Mouse (Mus musculus) heart, postnatal 10 days (tissue): Measurements from ENCODE around the gene Bpnt1. TPM values are rescaled to one million over a fixed set of nuclear protein-coding genes. Genes with fewer than 3 reads are reported as not detected.

ENCODE experiments used
- DNase-seq, 2 experiments: peaks; one replicate each; pipeline ENCODE4 v3.0.0; 2021
- intact Hi-C: fragments of 180-260 bp; cut with DNase I; formaldehyde crosslinking; loops from one replicate; pipeline ENCODE4 v1.15.1; 2025
- total RNA-seq, 2 experiments: library from RNA; stranded (reverse); gene quantifications; 2 replicates each; pipeline ENCODE4 v1.2.3; 2021

Bpnt1 gene
- total RNA-seq, 2 experiments from 2014 or later = 30.6 to 32.6 TPM

DNA sequence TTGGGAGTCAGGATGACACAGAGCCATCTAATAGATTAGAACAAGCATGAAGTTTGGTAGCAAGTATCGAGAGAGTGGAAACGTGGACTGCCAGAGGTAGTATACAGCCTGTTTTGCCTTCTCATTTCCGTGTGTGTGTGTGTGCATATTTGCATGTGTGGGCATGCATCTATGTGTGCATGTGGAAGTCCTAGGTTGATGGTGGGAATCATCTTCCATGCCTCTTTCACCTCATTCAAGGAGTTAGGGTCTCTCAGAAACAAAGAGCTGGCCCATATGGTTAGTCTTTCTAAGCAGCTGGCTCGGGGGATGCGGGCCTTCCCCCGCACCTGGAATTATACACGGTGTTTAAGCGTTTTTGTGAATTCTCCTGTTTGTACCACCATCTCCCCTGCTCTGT is 2.1 kb upstream of the Bpnt1 start:
- no peak for DNase-seq
- intact Hi-C loops = no loop called here

DNA sequence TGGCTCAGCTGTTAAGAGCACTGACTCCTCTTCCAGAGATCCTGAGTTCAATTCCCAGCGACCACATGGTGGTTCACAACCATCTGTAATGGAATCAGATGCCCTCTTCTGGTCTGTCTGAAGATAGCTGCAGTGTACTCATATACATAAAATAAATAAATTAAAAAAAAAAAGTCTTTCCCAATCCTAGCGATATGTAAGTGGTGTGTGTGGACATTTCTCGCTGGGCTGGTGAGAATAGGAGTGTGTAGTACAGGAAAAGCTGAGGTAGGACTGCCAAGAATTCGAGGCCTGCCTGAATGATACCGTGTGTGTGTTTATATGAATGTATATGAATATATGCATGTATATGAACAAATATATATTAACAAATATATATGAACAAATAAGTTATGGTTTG is 585 bp upstream of the Bpnt1 start:
- DNase-seq = no peak
- intact Hi-C loops = no loop called here

DNA sequence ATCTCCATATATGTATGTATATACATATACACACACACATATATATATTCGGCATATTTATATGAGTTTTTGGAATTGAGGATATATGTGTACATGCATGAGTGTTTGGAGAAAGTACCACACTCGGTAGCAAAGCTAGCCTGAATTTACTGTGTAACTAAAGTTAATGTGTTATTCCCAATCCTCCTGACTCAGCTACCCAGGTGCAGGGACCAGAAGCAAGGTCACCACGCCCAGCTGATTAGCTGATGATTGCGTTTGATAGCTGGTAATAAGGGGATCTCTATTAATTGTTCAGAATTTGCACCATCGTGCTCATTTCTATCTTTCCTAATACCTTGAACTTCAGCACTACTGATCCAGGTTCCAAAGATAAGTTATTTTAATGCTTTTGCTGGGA is 1.7 kb downstream of the Bpnt1 start:
- intact Hi-C loops = loop anchor here (2.0 kb wide), 1 partner anchor 29 kb away; the partner anchor contains the start of gene Eprs
- no peak for DNase-seq

DNA sequence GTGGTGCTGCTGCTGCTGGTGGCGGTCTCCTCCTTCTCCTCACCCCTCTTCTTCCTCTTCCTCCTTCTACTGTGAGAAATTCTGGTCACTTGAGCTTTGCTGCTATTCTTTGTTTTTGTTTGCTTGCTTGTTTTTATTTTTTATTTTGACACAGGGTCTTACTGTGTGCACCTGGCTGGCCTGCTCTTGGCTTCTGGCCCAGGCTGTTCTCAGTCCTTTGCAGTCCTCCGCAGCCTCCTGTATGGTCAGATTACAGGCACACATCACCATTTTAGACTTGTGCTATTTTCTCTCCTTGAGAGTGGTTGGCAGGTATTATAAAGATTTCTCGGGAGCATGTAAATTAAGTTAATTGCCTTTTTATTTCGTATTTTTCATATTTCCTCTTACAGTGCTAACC is 2.2 kb downstream of the Bpnt1 start:
- intact Hi-C loops = no loop called here
- DNase-seq = no peak

DNA sequence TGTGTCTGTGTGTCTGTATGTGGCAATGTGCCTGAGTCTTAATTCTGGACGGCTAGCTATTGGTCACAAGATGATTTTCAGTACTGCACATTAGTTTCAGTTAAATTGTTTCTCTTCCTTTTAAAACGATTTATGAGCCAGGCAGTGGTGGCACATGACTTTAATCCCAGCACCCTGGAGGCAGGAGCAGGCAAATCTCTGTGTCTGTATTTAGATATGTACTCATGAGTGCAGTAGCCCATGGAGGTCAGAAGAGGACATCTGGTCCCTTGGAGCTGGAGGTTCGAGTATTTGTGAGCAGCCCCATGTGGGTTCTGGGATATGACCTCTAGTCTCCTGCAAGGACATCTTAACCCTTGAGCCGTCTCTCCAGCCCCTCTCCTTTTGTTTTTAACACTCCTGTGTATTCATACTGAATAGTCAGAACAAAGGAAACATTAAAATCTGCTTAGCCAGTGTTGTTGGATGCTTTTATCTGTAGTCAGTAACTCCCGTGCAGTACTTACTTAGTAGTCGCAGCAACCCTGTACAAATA is 3.3 kb downstream of the Bpnt1 start:
- intact Hi-C loops = no loop called here
- DNase-seq = no peak

DNA sequence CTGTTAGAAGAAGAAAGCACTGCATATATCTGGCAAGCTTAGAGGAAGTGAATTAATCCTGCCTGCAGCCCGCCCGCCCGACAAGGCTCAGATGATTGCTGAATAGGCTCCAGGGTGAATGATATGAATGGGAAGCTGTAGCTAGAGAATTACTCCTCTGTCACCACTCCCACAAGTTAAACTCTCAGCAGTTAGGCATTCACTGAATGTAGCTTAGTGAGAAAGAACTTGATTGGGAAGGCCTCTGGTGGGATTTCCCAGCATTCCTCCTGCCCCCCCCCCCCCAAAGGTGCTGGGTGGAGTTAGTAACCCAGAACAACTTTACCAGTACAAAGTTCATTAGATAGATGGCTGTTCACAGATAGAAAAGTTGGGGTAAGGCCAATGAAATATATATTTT is 4.6 kb downstream of the Bpnt1 start:
- intact Hi-C loops = no loop called here
- DNase-seq = no peak

DNA sequence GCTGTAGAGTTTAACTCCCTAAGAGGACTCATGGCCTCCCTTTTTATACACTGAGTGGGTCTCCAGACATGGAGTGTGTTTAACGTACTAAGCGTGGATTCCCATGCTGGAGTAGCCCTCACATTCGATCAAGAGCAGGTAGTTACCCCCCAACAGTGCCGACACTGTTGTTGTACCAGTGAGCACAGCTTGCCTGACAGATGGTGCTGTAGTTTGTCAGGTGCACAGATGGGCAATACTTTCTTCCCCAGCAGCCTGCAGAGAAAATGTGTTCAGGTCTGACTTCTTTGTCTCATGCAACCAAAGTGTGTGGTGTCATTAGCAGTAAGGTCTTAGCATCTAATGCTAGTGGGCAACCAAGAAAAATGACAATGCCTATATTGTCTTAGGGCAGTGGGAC is 10.5 kb downstream of the Bpnt1 start:
- no peak for DNase-seq
- intact Hi-C loops = no loop called here

DNA sequence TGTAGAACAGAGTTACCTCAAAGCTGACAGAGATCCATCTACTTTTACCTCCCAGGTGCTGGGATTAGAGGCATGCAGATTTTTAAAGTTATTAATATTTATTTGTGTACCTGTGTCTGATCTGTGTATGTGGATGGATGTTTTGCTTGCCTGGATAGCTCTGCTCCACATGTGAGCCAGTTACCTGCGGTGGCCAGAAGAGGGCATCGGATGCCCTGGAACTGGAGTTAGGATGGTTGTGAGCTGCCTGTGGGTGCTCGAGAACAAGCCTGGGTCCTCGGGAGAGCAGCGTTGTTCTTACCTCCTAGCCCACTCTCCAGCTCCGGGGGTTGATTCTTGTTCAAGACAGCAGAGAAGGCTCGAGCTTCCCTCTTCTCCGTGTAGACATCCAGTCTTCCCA is 11.5 kb downstream of the Bpnt1 start:
- no peak for DNase-seq
- intact Hi-C loops = no loop called here

DNA sequence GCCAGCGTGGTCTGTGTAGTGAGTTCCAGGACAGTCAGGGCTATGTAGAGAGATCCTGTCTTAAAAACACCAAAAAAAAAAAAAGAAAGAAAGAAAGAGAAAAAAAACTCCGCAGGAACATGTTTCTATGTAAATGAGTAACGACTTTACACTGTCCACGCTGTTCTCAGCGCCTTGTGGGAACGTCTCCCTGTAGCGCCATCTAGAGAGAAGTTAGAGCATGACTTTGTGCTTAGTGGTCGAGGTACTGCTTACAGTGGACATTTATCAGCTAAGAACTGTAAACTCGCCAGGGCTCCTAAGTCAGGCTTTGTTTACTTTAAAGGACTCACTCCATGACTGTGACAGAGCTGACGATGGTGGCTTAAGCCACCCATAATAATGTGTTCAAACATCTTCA is 14.2 kb downstream of the Bpnt1 start:
- no peak for DNase-seq

DNA sequence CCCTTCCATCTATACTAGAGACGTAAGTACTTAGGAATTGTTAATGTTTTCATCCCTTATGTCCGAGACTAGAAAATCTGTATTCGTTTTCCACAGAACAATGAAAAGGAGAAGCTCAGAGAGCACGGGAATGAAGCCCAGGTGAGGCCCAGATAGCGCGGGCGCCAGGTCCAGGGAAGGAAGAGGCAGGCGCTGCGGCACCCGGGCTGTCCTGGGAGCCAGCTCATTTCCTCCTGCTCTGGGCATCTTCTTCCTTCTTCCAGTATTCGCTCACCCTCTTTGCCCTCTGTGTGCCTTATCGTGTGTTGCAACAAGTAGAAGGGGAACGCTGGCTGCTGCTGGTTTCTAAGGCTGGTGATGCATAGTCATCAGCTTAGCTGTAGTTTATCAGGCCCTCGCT is 17.8 kb downstream of the Bpnt1 start:
- no peak for DNase-seq
- intact Hi-C loops = no loop called here

More for the DNA sequence above, 14.2 kb downstream of the Bpnt1 start:
- intact Hi-C loops = no loop called here

DNA sequence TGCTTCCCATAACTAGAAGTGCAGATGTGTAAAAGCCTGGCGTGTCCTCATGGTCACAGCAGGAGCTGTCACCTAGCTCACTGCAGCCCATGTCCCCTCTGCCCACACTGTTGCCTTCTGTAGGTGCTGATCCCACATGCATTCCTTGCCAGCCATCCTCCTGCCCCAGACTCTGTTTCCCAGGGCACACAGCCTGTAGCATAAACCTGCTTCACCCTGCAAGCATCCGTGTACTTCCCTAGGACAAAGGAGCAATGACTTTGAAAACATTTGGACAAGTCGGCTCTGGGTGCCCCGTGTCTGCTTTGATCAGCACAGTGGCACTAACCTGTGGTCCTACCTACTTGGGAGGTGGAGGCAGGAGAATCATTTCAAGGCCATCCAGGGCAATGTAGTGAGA is 18.7 kb downstream of the Bpnt1 start:
- DNase-seq = no peak
- intact Hi-C loops = no loop called here

DNA sequence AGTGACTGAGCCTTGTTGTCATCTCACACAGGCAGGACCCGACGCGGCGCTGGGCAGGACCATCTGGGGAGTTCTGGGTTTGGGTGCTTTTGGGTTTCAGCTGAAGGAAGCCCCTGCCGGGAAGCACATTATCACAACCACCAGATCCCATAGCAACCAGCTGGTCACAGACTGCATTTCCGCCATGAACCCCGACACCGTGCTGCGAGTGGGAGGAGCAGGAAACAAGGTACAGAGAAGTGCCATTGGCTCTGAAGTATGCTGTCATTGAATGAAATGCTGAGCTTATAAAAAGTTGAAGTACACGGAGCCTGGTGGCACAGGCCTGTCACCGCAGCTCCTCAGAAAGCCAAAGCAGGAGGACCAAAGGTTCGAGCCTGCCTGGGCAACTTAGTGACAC is 20.2 kb downstream of the Bpnt1 start:
- intact Hi-C loops = no loop called here
- DNase-seq = no peak

DNA sequence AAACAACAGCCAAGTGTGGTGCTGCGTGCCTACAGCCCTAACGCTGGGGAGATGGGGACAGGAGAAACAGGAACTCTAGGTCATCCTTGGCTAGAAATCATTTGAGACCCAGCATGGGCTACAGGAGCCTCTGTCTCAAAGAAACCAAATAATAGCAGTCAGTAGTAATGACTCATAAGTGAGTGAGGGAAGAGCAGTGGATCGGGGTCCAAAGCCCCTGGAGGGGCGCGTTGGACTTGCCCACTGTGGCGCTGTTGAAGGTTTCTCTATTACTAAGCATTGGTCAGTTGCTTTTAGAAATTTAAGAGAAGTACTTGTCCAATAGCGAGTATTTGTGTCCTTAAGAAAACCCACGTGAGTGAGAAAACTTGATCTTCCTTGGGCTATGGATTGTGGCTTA is 21.4 kb downstream of the Bpnt1 start:
- intact Hi-C loops = no loop called here
- DNase-seq = no peak

DNA sequence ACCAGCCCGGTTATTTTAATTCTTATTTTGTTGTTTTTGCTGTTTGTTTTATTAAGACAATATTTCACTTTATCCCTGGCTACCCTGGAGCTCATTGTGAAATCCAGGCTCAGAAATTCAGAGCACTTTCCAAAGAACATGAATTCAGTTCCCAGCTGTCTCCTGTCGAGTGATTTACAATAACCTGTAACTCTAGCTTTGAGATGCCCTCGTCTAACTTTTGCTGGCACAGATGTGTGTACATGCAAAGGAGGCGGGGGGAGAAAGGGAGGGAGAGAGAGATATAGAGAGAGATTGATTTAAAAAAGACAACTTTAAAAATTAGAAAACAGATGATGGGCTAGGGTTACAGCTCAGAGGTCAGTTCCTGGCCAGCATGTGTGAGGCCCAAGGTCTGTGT is 22.8 kb downstream of the Bpnt1 start:
- intact Hi-C loops = no loop called here

DNA sequence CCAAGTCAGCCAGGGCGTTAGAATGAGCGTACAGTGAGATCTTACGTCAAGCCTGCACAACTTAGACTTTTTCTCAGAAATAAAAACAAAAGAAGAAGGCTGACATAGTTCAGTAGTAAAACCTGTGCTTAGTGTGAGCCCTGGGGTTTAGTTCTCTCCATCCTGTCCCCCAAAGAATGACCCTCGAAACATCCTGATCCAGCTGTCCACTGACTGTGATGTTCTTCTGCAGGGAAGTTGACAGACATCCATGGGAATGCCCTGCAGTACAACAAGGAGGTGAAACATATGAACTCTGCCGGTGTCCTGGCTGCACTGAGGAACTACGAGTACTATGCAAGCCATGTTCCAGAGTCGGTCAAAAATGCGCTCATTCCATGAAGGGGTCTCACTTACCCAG is 24.3 kb downstream of the Bpnt1 start:
- intact Hi-C loops = no loop called here

More for the DNA sequence above, 22.8 kb downstream of the Bpnt1 start:
- DNase-seq = no peak

DNA sequence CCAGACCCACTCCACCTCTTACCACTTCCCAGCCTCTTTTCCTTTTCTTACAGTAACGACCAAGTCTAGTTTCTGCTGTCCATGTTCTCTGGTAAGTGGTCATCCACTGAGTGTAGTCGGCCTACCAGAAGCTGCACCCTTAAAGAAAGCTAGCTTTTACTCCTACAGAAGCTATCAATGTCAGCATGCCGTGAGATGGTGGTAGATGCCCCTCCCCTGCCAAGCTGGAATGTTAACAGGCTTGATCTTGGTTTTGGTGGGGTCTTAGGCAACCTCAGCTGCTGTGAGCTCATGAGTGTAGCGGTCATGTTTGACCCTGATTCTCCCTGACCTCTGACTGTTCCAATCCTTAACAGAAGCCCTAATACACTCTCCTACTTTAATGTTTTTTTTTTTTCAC is 26.3 kb downstream of the Bpnt1 start:
- no peak for DNase-seq
- intact Hi-C loops = no loop called here

More for the DNA sequence above, 24.3 kb downstream of the Bpnt1 start:
- no peak for DNase-seq

DNA sequence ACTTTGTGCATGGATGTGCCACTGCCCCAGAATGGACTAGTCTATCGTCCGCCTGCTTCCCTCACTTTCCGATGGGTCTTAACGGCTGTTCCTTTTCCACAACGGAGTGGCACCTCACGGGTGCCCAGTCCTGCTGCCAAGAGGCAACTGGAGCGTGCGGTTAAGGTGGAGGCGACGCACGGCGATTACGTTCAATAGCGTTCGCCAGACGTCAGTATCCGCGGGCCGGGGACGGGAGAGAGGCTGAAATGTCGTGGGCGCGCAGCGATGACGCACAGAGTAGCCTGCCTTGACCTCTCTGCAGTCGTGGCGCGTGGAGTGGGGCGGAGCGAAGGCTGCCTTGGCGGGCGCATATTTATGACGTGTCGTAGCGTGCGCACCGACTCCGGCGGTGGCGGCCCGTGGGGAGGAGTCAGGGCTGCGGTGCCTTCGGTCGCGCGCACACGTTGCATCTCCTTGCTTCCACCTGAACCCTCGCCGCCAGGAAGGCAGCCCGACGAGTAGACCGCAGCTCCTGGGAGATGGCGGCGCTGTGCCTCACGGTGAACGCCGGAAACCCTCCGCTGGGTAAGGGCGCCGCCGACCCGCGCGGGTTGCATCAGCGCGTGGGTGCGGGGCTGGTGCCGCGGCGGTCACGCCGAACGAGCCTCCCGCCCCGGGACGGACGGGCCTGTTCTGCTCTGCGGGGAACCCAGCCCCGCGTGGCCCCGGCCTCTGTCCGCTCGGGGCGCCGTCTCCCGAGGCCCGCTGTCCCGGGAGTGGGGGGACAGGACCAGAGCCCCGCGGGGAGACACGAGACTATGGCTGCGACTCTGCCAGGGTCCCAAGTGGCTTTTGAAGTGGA is 30.9 kb downstream of the Bpnt1 start, which contains the start of gene Eprs:
Gene Eprs, plus strand, starts transcription at position 368 of the 844 bp plus-strand sequence.
- intact Hi-C loops = loop anchor here (2.0 kb wide), 1 partner anchor 30 kb away; the partner anchor contains the start of gene Bpnt1
- DNase-seq = peak; percentile 99

DNA sequence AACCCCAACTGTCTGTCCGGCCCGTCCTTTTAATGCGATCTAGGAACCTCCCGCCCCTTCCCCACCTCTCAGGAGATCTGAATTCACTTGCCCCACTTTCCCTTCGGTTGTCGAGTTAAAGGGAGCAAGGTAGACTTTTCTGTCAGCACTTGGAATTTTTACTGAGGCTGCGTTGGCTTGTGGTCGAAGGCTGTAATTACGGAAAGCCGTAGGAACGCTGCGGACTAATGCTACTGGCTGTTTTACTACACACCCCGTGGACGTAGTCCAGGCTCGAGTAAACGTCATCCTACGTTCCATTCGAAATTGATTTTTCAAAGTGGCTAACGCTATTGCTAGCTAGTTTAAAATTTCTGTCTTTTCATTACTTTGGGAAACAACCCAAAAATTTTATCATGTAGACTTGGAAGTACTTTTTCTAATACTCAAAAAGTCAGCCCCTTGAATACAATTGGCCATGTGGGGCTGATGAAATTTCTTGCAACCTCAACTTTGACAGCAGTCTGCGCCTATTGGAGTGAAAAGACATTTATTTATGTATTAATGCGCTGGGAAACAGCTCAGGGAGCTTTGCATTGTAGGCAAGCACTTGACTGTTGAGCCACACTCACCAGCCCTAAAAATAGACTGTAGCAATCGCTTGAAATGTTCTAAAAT is 31.7 kb downstream of the Bpnt1 start:
- peak; percentile 54 to 73 for DNase-seq
- intact Hi-C loops = loop anchor here (2.0 kb wide), 1 partner anchor 31 kb away; the partner anchor contains the start of gene Bpnt1

DNA sequence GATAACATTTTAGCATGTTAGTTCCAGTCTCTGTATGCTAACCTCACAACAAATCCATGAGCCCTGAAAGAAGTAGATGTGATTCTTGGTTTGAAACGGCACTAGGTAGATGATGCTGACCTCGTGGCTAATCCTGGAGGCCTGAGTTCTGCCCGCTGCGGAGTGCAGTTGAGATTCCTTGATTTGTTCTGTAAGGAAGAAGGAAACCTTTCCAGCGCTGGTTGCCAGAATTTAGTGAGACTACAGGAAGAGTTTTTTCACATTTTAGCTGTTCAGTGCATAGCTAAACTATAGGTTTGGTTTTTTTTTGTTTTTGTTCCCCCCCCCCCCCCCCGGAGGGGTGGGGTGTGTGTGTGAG is 32.2 kb downstream of the Bpnt1 start:
- intact Hi-C loops = no loop called here
- peak in 1 of 2 experiments; percentile 3 for DNase-seq

DNA sequence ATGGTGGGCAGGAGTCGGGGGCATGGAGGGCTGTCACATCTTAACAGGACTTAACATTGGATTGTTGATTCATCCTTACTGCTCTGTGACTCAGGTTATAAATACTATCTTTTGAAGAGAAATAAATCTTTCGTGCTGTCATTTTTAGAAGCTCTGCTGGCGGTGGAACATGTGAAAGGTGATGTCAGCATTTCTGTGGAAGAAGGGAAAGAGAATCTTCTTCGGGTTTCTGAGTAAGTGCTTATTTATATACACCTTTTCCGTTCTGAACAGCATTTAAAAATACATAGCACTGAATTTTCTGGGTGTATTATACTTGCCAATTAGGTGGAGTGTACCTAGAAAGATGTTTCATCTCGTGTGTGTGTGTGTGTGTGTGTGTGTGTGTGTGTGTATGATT is 35.4 kb downstream of the Bpnt1 start:
- no peak for DNase-seq
- intact Hi-C loops = no loop called here

DNA sequence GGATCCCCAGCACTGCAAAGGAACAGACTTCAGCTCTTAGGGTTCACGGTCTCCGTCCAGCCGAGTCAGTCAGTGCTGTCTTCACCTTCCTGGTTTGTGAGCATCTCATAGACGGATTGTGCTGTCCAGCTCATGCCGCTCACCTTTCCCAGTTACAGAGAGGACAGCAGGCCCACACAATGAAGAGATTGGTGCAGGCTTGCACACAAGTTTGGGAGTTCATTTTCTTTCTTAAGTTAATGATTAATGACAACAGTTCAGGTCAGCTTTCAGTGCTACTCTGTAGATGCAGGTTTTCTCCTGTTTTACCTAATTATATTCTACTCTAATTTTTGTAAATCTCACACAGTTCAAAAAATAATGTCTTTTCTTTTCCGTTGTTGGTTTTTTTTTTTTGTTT is 38.0 kb downstream of the Bpnt1 start:
- no peak for DNase-seq
- intact Hi-C loops = no loop called here

DNA sequence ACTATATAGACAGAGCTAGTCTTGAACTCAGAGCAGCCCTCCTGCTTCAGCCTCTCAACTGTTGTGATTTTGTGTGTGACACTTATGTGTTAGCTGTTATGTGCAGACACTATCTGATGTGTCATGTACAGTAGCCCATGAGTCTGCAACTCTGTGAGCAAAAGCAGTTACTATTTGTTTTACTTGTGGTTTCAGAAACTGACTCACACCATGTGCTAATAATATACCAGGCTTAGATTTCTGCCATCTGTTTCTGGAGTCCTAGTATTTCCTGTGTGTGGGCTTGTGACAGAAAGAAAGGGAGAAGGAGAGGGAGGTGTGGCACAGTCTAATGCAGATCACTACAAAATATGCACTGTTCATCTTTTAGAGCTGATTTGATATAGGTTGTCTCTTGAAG is 44.4 kb downstream of the Bpnt1 start:
- no peak for DNase-seq
- intact Hi-C loops = no loop called here
